Mouse (Mus musculus): Measurements from ENCODE around the gene Tpbpa.
"Not testable (repeated sequence)": the region's sequence is repeated elsewhere in the genome, so short reads cannot be mapped to it uniquely, and the experiment has no call there.

Gene Tpbpa

DNA sequence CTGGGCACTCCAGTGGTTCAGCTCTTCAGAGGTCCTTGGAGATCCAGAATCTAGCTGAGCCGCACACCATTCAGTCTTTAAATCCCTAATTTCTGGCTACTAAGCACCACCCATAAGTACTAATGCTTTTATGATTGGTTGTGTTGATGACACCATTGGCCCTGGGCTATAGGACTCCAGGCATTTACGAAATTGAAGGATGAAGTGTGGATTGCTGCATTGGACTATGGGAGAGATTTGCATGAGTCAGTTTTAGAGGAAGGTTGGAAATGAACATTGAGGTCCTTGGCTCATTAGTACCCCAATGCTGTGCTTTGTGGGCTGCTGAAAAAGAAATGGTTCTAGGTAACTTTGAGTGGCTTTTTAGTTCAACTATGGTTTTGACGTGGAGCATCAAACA is at the start of gene Tpbpa:
Gene Tpbpa (minus strand): TSS at position 101 of the 400 bp plus-strand sequence.
- not testable (repeated sequence) for DNase-seq (ENCODE audit: low read depth)

DNA sequence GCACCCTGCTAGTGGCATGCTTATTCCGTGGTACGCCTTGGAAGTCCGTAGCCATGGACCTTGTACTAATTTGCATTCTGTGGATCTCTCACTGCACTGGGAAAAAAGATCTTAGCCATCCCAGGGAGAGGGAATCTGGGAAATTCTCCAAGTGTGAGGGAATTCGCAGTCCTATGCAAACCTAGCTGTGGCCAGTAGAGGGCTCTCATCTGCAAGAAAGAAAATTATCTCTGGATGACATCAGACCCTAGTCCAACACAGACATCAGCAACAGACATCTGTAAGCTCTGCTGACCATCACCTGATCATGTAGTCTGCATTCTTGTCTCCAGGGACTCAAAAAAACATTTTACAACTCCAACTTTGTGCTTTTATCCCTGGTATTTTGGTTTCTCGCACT is 45.1 kb upstream of the Tpbpa start:
- DNase-seq (ENCODE audit: low read depth) = not testable (repeated sequence)

DNA sequence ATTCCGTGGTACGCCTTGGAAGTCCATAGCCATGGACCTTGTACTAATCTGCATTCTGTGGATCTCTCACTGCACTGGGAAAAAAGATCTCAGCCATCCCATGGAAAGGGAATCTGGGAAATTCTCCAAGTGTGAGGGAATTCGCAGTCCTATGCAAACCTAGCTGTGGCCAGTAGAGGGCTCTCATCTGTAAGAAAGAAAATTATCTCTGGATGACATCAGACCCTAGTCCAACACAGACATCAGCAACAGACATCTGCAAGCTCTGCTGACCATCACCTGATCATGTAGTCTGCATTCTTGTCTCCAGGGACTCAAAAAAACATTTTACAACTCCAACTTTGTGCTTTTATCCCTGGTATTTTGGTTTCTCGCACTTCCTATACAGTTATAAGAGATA is 30.5 kb upstream of the Tpbpa start:
- DNase-seq (ENCODE audit: low read depth) = peak; percentile 1

DNA sequence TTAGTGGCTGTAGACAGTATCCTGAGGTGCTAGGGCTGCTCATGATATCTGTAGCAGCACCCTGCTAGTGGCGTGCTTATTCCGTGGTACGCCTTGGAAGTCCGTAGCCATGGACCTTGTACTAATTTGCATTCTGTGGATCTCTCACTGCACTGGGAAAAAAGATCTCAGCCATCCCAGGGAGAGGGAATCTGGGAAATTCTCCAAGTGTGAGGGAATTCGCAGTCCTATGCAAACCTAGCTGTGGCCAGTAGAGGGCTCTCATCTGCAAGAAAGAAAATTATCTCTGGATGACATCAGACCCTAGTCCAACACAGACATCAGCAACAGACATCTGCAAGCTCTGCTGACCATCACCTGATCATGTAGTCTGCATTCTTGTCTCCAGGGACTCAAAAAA is 22.2 kb upstream of the Tpbpa start:
- not testable (repeated sequence) for DNase-seq (ENCODE audit: low read depth)

DNA sequence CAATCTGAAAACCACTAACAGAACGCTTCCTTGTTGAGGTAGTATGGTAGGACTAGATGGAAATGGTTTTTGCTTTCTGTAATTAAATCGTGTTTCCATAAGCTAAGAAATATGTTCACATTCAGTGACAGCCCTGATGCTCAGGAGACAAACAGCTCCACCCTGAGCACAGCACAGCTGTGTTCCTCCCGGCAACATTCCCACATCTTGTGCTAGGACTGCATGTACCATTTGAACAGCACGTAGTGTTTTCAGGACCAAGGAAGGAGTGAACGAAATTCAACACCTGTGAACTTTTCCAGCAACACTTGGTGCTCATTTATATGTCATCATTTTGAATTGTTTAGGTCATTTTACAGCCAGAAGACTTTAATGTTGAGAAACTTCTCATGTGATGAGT is 19.9 kb upstream of the Tpbpa start:
- DNase-seq (ENCODE audit: low read depth) = no peak

DNA sequence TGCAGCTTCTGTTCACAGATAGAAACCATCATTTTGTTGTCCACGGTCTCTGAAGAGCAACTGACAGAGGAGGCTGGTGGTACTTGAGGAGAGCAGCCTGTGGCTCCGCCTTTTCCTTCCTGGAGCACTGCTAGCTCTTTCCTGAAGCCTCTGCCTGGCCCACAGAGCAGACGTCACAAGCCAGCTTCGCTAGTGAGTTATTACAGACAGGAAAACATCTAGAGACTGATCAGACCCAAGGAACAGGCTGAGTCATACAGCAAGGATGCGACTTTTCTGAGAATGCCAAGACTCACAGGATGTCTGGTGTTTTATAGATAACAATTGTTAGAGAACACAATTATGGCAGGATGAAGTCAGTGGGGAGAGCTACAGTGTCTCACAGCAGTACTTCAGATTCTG is 5.3 kb downstream of the Tpbpa start, which contains the start of the genes Gm49391 and Ctla2a:
Gene Gm49391 (minus strand): TSS at position 72 of the 402 bp plus-strand sequence.
Gene Ctla2a (minus strand): TSS at position 126 of the 402 bp plus-strand sequence.
- peak; percentile 70 for DNase-seq (ENCODE audit: low read depth)

DNA sequence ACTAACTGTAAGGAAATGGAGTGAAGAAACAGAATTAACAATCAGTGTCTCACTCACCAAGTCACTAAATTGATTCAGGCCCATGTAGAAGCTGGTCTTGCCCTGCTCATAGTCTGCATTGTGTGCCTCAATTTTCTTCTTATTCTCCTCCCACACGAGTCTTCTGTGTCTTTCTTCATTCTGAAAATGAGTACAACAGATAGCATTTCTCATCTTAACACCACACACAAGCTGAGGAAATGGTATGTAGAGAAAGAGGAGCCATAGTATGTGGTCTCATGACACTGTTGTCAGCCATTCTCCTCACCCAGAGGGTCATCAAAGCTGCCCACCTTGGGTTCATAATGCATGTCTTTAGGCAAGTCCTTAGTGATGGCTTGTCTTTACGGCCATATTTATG is 6.3 kb downstream of the Tpbpa start, which contains the start of gene Gm49393:
Gene Gm49393 (minus strand): TSS at position 101 of the 400 bp plus-strand sequence.
- not testable (repeated sequence) for DNase-seq (ENCODE audit: low read depth)

DNA sequence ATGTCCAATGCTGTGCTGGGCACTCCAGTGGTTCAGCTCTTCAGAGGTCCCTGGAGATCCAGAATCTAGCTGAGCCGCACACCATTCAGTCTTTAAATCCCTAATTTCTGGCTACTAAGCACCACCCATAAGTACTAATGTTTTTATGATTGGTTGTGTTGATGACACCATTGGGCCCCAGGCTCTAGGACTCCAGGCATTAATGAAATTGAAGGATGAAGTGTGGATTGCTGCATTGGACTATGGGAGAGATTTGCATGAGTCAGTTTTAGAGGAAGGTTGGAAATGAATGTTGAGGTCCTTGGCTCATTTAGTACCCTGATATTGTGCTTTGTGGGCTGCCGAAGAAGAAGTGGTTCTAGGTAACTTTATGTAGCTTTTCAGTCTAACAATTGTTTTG is 37.0 kb downstream of the Tpbpa start, which contains the start of gene Tpbpb:
Gene Tpbpb (minus strand): TSS at position 101 of the 400 bp plus-strand sequence.
- DNase-seq (ENCODE audit: low read depth) = not testable (repeated sequence)

DNA sequence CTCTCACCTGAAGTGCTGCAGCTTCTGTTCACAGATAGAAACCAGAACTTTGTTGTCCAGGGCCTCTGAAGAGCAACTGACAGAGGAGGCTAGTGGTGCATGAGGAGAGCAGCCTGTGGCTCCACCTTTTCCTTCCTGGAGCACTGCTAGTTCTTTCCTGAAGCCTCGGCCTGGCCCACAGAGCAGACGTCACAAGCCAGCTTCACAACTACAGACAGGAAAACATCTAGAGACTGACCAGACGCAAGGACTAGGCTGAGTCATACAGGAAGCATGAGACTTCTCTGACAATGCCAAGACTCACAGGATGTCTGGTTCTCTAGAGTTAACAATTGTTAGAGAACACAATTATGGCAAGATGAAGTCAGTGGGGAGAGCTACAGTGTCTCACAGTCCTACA is 44.5 kb downstream of the Tpbpa start, which contains the start of gene Ctla2b:
Gene Ctla2b (minus strand): TSS at position 120 of the 400 bp plus-strand sequence.
- DNase-seq (ENCODE audit: low read depth) = peak; percentile 53

DNA sequence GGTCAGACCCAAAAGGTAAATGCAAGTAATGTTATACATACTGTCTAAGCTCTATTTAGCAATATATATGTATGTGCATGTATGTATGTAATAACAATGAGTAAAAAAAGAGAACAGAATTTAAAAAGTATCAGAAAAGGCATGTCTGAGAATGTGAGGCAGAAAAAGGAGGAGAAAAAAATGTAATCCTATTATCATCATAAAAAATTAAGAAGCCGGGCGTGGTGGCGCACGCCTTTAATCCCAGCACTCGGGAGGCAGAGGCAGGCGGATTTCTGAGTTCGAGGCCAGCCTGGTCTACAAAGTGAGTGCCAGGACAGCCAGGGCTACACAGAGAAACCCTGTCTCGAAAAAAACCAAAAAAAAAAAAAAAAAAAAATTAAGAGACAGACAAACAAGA is 45.0 kb downstream of the Tpbpa start, which contains the start of gene Gm49392:
Gene Gm49392 (minus strand): TSS at position 101 of the 400 bp plus-strand sequence.
- not testable (repeated sequence) for DNase-seq (ENCODE audit: low read depth)

DNA sequence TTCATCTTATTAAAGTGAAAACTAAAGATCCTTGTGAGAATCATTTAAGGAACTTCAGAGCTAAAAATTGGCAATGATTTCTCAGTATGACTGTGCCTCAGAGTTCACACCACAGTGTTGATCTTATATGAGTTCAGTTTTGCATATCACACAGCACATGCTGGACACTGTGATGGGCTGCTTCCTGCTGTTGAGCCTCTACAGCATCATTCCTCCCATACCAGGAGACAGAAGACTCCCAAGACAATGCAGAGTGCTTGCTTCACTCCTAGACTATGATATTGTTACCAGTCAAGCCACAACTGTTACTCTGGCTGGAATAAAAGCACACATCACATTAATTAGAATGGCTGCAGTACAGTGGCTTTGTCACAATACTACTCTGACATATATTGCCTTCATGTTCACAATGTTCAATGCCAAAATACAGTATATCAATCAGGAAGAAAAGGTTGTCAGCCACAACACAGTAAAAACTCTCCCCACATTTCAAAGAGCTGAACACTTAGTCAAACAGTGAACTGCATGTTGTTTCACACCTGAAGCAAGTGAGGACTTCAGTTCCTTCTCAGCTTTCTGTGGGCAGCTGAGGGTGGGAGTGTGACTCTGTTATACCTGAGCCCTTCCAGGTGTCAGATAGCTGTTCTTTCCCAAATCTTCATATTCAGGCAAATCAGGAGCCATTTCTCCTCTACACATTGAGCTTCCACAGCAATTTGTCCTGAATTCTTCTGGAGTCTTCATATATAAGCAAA is 46.2 kb downstream of the Tpbpa start:
- no peak for DNase-seq (ENCODE audit: low read depth)

DNA sequence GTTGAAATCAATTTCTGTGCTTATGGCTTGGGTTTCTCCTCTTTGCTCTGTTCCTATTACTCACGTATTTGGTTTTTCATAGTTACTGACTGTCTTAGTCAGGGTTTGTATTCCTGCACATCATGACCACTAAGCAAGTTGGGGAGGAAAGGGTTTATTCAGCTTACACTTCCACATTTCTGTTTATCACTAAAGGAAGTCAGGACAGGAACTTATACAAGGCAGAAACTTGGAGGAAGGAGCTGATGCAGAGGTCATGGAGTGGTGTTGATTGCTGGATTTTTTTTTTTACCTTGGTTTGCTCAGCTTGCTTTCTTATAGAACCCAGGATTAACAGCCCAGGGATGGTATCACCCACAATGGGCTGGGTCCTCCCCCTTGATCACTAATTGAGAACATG is 49.5 kb downstream of the Tpbpa start:
- no peak for DNase-seq (ENCODE audit: low read depth)

All from naive thymus-derived CD4-positive, alpha-beta T cell, adult 2 months (primary cell).